1 mouse cellular context compared by ENCODE assay signal in the genomic region with DNA sequence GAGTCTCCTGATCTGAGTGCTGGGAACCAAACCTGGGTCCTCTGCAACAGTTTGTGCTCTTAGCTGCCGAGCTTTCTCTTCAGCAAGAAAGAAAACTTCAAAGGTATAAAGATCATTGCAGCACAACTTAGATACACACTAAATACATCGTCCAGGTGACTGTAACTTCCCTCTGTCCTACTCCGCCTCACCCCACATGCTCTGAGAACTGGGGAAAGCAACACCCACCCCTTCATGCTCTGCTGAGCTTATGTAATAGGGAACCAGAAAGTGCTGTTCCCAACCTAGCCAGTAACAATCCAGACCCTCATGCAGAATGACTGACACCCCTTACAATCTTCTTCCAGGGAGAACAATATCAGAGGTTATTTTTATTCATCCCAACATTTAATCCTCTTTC.
TF ChIP-seq lines count a peak whose summit lies in the region.

No protein-coding gene starts in this region.

TF ChIP-seq in MEL, 35 proteins besides CTCF, POLR2A, EP300 and RAD21:
- peak; percentile 76 for TF ChIP-seq MAX (IDR thresholded peaks at IDR 0.05; ENCODE audit: low read length)
- no peak for TF ChIP-seq GATA1 (IDR thresholded peaks at IDR 0.05; ENCODE audit: low read depth, low read length)
- no peak for TF ChIP-seq MEF2A (IDR thresholded peaks at IDR 0.05; ENCODE audit: extremely low read depth, insufficient replicate concordance, low read depth, low read length, poor library complexity, severe bottlenecking)
- TF ChIP-seq NRF1 (IDR thresholded peaks at IDR 0.05; ENCODE audit: insufficient read depth, low read depth, low read length, poor library complexity, severe bottlenecking) = no peak
- no peak for TF ChIP-seq SMC3 (IDR thresholded peaks at IDR 0.05; ENCODE audit: low read depth, low read length)
- TF ChIP-seq USF2 (IDR thresholded peaks at IDR 0.05; ENCODE audit: borderline replicate concordance in 1 of 2, insufficient read depth in 1 of 2, low read depth in 1 of 2, low read length in 2 of 2) = no peak
- TF ChIP-seq CHD1 (IDR thresholded peaks at IDR 0.05; ENCODE audit: low read depth, low read length) = 0 out of 2 replicates have a peak, but pooled peaks have one; percentile 43
- TF ChIP-seq KAT2A (conservative IDR thresholded peaks at IDR 0.05; ENCODE audit: low read depth, low read length) = no peak
- no peak for TF ChIP-seq UBTF (IDR thresholded peaks at IDR 0.05; ENCODE audit: borderline replicate concordance, insufficient read depth, low read depth, low read length)
- TF ChIP-seq POLR2AphosphoS2 (IDR thresholded peaks at IDR 0.05; ENCODE audit: low read length) = no peak
- TF ChIP-seq MYB (IDR thresholded peaks at IDR 0.05; ENCODE audit: low read depth, low read length) = no peak
- 0 out of 2 replicates have a peak, but pooled peaks have one; percentile 27 for TF ChIP-seq TCF12 (IDR thresholded peaks at IDR 0.05; ENCODE audit: low read depth, low read length)
- no peak for TF ChIP-seq USF1 (IDR thresholded peaks at IDR 0.05; ENCODE audit: low read depth, low read length)
- TF ChIP-seq CHD2 (IDR thresholded peaks at IDR 0.05; ENCODE audit: low read length) = no peak
- no peak for TF ChIP-seq TAL1 (IDR thresholded peaks at IDR 0.05; ENCODE audit: low read length)
- no peak for TF ChIP-seq ZNF384 (IDR thresholded peaks at IDR 0.05; ENCODE audit: low read depth, low read length)
- peak; percentile 49; the same call in 1 of the 2 replicates for TF ChIP-seq ETS1 (IDR thresholded peaks at IDR 0.05; ENCODE audit: low read depth, low read length)
- TF ChIP-seq JUND (IDR thresholded peaks at IDR 0.05; ENCODE audit: low read depth, low read length) = no peak
- no peak for TF ChIP-seq POLR2AphosphoS5 (IDR thresholded peaks at IDR 0.05; ENCODE audit: borderline replicate concordance, low read depth, low read length)
- TF ChIP-seq BHLHE40 (IDR thresholded peaks at IDR 0.05; ENCODE audit: borderline replicate concordance, low read depth, low read length) = no peak
- TF ChIP-seq E2F4 (IDR thresholded peaks at IDR 0.05; ENCODE audit: borderline replicate concordance, low read depth, low read length) = no peak
- TF ChIP-seq ZMIZ1 (IDR thresholded peaks at IDR 0.05; ENCODE audit: low read depth, low read length) = no peak
- no peak for TF ChIP-seq NELFE (IDR thresholded peaks at IDR 0.05; ENCODE audit: low read depth, low read length)
- TF ChIP-seq GABPA (IDR thresholded peaks at IDR 0.05; ENCODE audit: low read depth, low read length) = no peak
- TF ChIP-seq MAFK (IDR thresholded peaks at IDR 0.05; ENCODE audit: borderline replicate concordance, low read depth, low read length) = no peak
- no peak for TF ChIP-seq RCOR1 (IDR thresholded peaks at IDR 0.05; ENCODE audit: low read depth, low read length)
- TF ChIP-seq SIN3A (IDR thresholded peaks at IDR 0.05; ENCODE audit: low read length) = peak; percentile 6; the same call in 1 of the 2 replicates
- 0 out of 2 replicates have a peak, but pooled peaks have one; percentile 19 for TF ChIP-seq HCFC1 (IDR thresholded peaks at IDR 0.05; ENCODE audit: low read depth, low read length)
- 0 out of 2 replicates have a peak, but pooled peaks have one; percentile 37 for TF ChIP-seq TBP (IDR thresholded peaks at IDR 0.05; ENCODE audit: low read depth, low read length)
- peak; percentile 54; the same call in 1 of the 2 replicates for TF ChIP-seq MYC (IDR thresholded peaks at IDR 0.05; ENCODE audit: low read depth, low read length)
- TF ChIP-seq ZKSCAN1 (IDR thresholded peaks at IDR 0.05; ENCODE audit: low read depth, low read length) = no peak
- TF ChIP-seq MXI1 (IDR thresholded peaks at IDR 0.05; ENCODE audit: low read depth, low read length) = peak; percentile 80
- no peak for TF ChIP-seq MAZ (IDR thresholded peaks at IDR 0.05; ENCODE audit: low read depth, low read length)
- no peak for TF ChIP-seq ELF1 (IDR thresholded peaks at IDR 0.05; ENCODE audit: low read depth, low read length)
- no peak for TF ChIP-seq ZC3H11A (IDR thresholded peaks at IDR 0.05; ENCODE audit: low read depth, low read length)
